9 mouse cellular contexts compared by ENCODE assay signal in the genomic region with DNA sequence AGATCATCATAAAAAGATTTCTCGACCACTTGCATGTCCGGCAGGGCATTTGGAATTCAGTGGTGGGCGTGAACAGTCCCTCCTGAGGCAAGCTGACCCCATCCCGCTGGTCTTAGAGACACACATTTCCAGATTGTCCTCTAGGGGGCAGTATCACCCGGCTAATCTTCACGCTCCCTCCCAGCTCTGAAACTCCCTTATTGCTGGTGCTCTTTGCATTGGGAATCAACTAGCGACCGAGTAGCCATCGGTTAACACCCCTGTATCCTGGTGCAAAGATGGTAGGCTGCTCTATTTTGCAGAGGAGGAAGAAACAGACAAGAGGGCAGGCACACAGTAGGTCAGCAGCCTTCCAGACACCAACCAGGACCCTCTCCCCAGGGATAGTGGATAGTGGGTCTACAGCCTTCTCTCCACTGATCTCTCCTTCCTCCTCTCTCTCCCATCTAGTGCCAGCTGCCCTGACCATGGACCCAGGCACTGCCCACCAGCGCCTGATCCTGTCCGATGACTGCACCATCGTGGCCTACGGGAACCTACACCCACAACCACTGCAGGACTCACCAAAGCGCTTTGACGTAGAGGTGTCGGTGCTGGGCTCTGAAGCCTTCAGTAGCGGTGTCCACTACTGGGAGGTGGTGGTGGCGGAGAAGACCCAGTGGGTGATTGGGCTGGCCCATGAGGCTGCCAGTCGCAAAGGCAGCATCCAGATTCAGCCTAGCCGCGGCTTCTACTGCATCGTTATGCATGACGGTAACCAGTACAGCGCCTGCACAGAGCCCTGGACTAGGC. TPM values are rescaled to one million over a fixed set of nuclear protein-coding genes. Genes with fewer than 3 reads are reported as not detected.
DNase-seq lines count a peak whose midpoint lies in the region; ATAC-seq and TF ChIP-seq lines count a peak whose summit lies in the region.
"Had no signal": no experiment of that assay in that cellular context is flagged by ENCODE, and none has a peak within 500 bp of the region (broad histone marks: within the 10 kb centered on the region; RNA-seq: fewer than 3 reads in every experiment).

No protein-coding gene starts in this region.

- no peak overlapping the region for H3K4me2 ChIP-seq in kidney, embryonic 16.5 days (replicated peaks; ENCODE audit: low read depth, low read length)
- no peak overlapping the region for H3K4me2 ChIP-seq in neural tube, embryonic 15.5 days

- WGBS in kidney, embryonic 16.5 days, result 64% methylated on average over 24 of the region's 24 CpGs
- 61% methylated on average over 24 of the region's 24 CpGs for WGBS in liver, adult 2 months
- whole genome bisulfite sequencing in neural tube, embryonic 15.5 days, result 64% methylated on average over 24 of the region's 24 CpGs

- H3K79me2 ChIP-seq in MEL (ENCODE audit: control insufficient read depth, insufficient read depth, low read length, poor library complexity), result no peaks in the 10 kb centered on the region
- no peaks in the 10 kb centered on the region for H3K79me2 ChIP-seq in liver, adult 2 months (ENCODE audit: control insufficient read depth, insufficient read depth, low read length)

- peak; percentile 74 for TF ChIP-seq RAD21 in MEL (IDR thresholded peaks at IDR 0.05; ENCODE audit: low read depth, low read length)

- TF ChIP-seq POLR2A in MEL (IDR thresholded peaks at IDR 0.05; ENCODE audit: control insufficient read depth in 1 of 2, insufficient read depth in 1 of 2, low read depth in 1 of 2, low read length in 2 of 2, poor library complexity in 1 of 2), result no peak
- no peak for TF ChIP-seq POLR2A in liver, adult 2 months (IDR thresholded peaks at IDR 0.05; ENCODE audit: extremely low read depth, insufficient read depth, low read length)

- peaks cover 32% of the 10 kb centered on the region for H3K4me1 ChIP-seq in kidney, embryonic 16.5 days (ENCODE audit: insufficient read depth, low read length)
- H3K4me1 ChIP-seq in MEL (ENCODE audit: control insufficient read depth in 1 of 2, insufficient read depth in 2 of 2, low read length in 2 of 2), result no peaks in the 10 kb centered on the region
- no peaks in the 10 kb centered on the region for H3K4me1 ChIP-seq in liver, adult 2 months (ENCODE audit: control insufficient read depth, insufficient read depth, low read length)
- H3K4me1 ChIP-seq in neural tube, embryonic 15.5 days, result peaks cover 19% of the 10 kb centered on the region

- H3K9ac ChIP-seq in kidney, embryonic 16.5 days (replicated peaks; ENCODE audit: low read length), result no peak overlapping the region
- no peak overlapping the region for H3K9ac ChIP-seq in MEL (ENCODE audit: control insufficient read depth, low read depth, low read length, poor library complexity, severe bottlenecking)
- no peak overlapping the region for H3K9ac ChIP-seq in liver, adult 2 months (ENCODE audit: low read depth, low read length)
- H3K9ac ChIP-seq in neural tube, embryonic 15.5 days (replicated peaks), result no peak overlapping the region

- no peak for TF ChIP-seq EP300 in MEL (IDR thresholded peaks at IDR 0.05; ENCODE audit: low read depth in 1 of 2, low read length in 2 of 2)

- H3K27ac ChIP-seq in kidney, embryonic 16.5 days (ENCODE audit: low read length), result no peak overlapping the region
- no peak overlapping the region for H3K27ac ChIP-seq in MEL (ENCODE audit: control insufficient read depth, low read depth, low read length)
- H3K27ac ChIP-seq in liver, adult 2 months (replicated peaks; ENCODE audit: insufficient read depth, low read depth, low read length), result no peak overlapping the region
- H3K27ac ChIP-seq in neural tube, embryonic 15.5 days (replicated peaks), result no peak overlapping the region

- ATAC-seq in kidney, embryonic 16.5 days (ENCODE audit: low FRiP score, low TSS enrichment), result 0 out of 2 replicates have a peak, but pooled peaks have one; percentile 14
- peak; percentile 47; the same call in 1 of the 2 replicates for ATAC-seq in neural tube, embryonic 15.5 days (ENCODE audit: low FRiP score)
- ATAC-seq in inflammation-experienced regulatory T-cells, adult 6 months, result no peak

- no peak for DNase-seq in kidney, adult 11 months
- peak; percentile 57 for DNase-seq in MEL (ENCODE audit: low read depth, low spot score)
- DNase-seq in cerebellum, adult 18-20 months, result peak; percentile 74 to 78
- DNase-seq in frontal cortex, postnatal 36 days (ENCODE audit: low spot score in 2 of 2), result peak; percentile 41 to 42
- DNase-seq in liver, adult 2 months (ENCODE audit: extremely low read depth, low read depth, low spot score), result peak; percentile 24

- H3K9me3 ChIP-seq in kidney, embryonic 16.5 days (ENCODE audit: low read length), result no peaks in the 10 kb centered on the region
- H3K9me3 ChIP-seq in MEL (replicated peaks; ENCODE audit: insufficient read depth, low read length), result no peaks in the 10 kb centered on the region
- H3K9me3 ChIP-seq in neural tube, embryonic 15.5 days (replicated peaks), result no peaks in the 10 kb centered on the region
- H3K9me3 ChIP-seq: megakaryocyte, embryonic 14.5 days had no signal

- H3K27me3 ChIP-seq in kidney, embryonic 16.5 days (ENCODE audit: insufficient read depth, low read length), result no peaks in the 10 kb centered on the region
- no peaks in the 10 kb centered on the region for H3K27me3 ChIP-seq in MEL (ENCODE audit: control insufficient read depth in 1 of 2, insufficient read depth in 2 of 2, low read length in 2 of 2)
- H3K27me3 ChIP-seq in liver, adult 2 months (ENCODE audit: control insufficient read depth, insufficient read depth, low read length), result no peaks in the 10 kb centered on the region
- H3K27me3 ChIP-seq in neural tube, embryonic 15.5 days (replicated peaks), result no peaks in the 10 kb centered on the region

- H3K36me3 ChIP-seq in kidney, embryonic 16.5 days (ENCODE audit: insufficient read depth, low read length), result peaks cover 12% of the 10 kb centered on the region
- no peaks in the 10 kb centered on the region for H3K36me3 ChIP-seq in MEL (ENCODE audit: control insufficient read depth in 1 of 2, insufficient read depth in 2 of 2, low read length in 2 of 2)
- no peaks in the 10 kb centered on the region for H3K36me3 ChIP-seq in liver, adult 2 months (ENCODE audit: control insufficient read depth, insufficient read depth, low read length)
- peaks cover 33% of the 10 kb centered on the region for H3K36me3 ChIP-seq in neural tube, embryonic 15.5 days

- no peak overlapping the region for H3K4me3 ChIP-seq in kidney, embryonic 16.5 days (ENCODE audit: low read length)
- H3K4me3 ChIP-seq in MEL (ENCODE audit: control insufficient read depth in 1 of 2, insufficient read depth in 1 of 2, low read depth in 2 of 2, low read length in 2 of 2), result no peak overlapping the region
- H3K4me3 ChIP-seq in liver, adult 2 months (ENCODE audit: insufficient read depth, low read depth, low read length), result no peak overlapping the region
- no peak overlapping the region for H3K4me3 ChIP-seq in neural tube, embryonic 15.5 days (replicated peaks)
- H3K4me3 ChIP-seq: megakaryocyte, embryonic 14.5 days had no signal

- TF ChIP-seq CTCF in MEL (IDR thresholded peaks at IDR 0.05 in 2 of 3, conservative IDR thresholded peaks at IDR 0.05 in 1 of 3; ENCODE audit: control insufficient read depth in 1 of 3, insufficient read depth in 1 of 3, low read depth in 2 of 3, low read length in 3 of 3, poor library complexity in 1 of 3, severe bottlenecking in 1 of 3), result peak; percentile 80 to 84 (median 82)
- peak; percentile 77 for TF ChIP-seq CTCF in liver, adult 2 months (IDR thresholded peaks at IDR 0.05; ENCODE audit: low read depth, low read length)

TF ChIP-seq in MEL, 35 proteins besides CTCF, POLR2A, EP300 and RAD21:
- TF ChIP-seq ZC3H11A (IDR thresholded peaks at IDR 0.05; ENCODE audit: low read depth, low read length) (peak; percentile 39; the same call in 1 of the 2 replicates), MAZ (IDR thresholded peaks at IDR 0.05; ENCODE audit: low read depth, low read length) (0 out of 2 replicates have a peak, but pooled peaks have one; percentile 39), ZKSCAN1 (IDR thresholded peaks at IDR 0.05; ENCODE audit: low read depth, low read length) (peak; percentile 65; the same call in 1 of the 2 replicates), SMC3 (IDR thresholded peaks at IDR 0.05; ENCODE audit: low read depth, low read length) (peak; percentile 60), NRF1 (IDR thresholded peaks at IDR 0.05; ENCODE audit: insufficient read depth, low read depth, low read length, poor library complexity, severe bottlenecking) (no peak)
TF ChIP-seq in MEL: peak in this region for 4.

RNA-seq across cellular contexts. Expression of a gene that starts 25.4 kb away (rescaled TPM):
- 6.4 and 7.2 TPM in 2 replicates for polyA plus RNA-seq in kidney, embryonic 16.5 days (2015; fragmentation: Nextera tagmentation; extraction: Ambion mirVana)
- total RNA-seq in MEL (2012; rRNA removed), result 0.07 and 0.12 TPM in 2 replicates
- polyA plus RNA-seq in MEL (2012; ENCODE audit: insufficient read depth in 1 of 2, insufficient read length in 2 of 2, low read depth in 1 of 2, low replicate concordance in 2 of 2, missing spikeins in 1 of 2), result 1 to 10 TPM in 1 of 2 experiments, not detected in 1; 1.2 TPM
- 0.28 and 0.34 TPM in 2 replicates for total RNA-seq in liver, adult 2 months (2014; rRNA removed)
- 0.67 and 1.0 TPM in 2 replicates for polyA plus RNA-seq in liver, adult 2 months (2012; rRNA removed)
- polyA plus RNA-seq in neural tube, embryonic 15.5 days (2015; fragmentation: Nextera tagmentation; extraction: Ambion mirVana), result 20.9 and 25.5 TPM in 2 replicates
- polyA plus RNA-seq in inflammation-experienced regulatory T-cells, adult 6 months (2017; shearing (Covaris generic)), result 1 to 10 TPM in 2 of 3 experiments, under 1 TPM in 1; 0.98 to 1.8 (median 1.5) TPM

RNA-seq across cellular contexts. Expression of a gene that starts 53.5 kb away (rescaled TPM):
- 21.7 and 26.3 TPM in 2 replicates for polyA plus RNA-seq in kidney, embryonic 16.5 days (2015; fragmentation: Nextera tagmentation; extraction: Ambion mirVana)
- total RNA-seq in MEL (2012; rRNA removed), result 0.39 and 0.42 TPM in 2 replicates
- polyA plus RNA-seq in MEL (2012; ENCODE audit: insufficient read depth in 1 of 2, insufficient read length in 2 of 2, low read depth in 1 of 2, low replicate concordance in 2 of 2, missing spikeins in 1 of 2), result 1 to 10 TPM in 1 of 2 experiments, not detected in 1; 2.3 TPM
- total RNA-seq in liver, adult 2 months (2014; rRNA removed), result 5.4 and 5.7 TPM in 2 replicates
- 0.81 and 1.7 TPM in 2 replicates for polyA plus RNA-seq in liver, adult 2 months (2012; rRNA removed)
- 20.3 and 20.7 TPM in 2 replicates for polyA plus RNA-seq in neural tube, embryonic 15.5 days (2015; fragmentation: Nextera tagmentation; extraction: Ambion mirVana)
- under 1 TPM in 1 of 3 experiments, not detected in 2; 0.19 TPM for polyA plus RNA-seq in inflammation-experienced regulatory T-cells, adult 6 months (2017; shearing (Covaris generic))
